Mouse (Mus musculus) gastrocnemius, postnatal 14 days (tissue): ENCODE results near the gene Pex11b. TPM values are rescaled to one million over a fixed set of nuclear protein-coding genes. Genes with fewer than 3 reads are reported as not detected.

Experiments
- total RNA-seq, 2 experiments: library from RNA; stranded (reverse); gene quantifications; 2 replicates each; pipeline ENCODE4 v1.2.3; 2021

Pex11b gene
- total RNA-seq, 2 experiments from 2014 or later, result 22.3 to 22.4 TPM

Other genes starting within 250 kb of the Pex11b start
- gene BC107364, start 183.1 kb upstream of the Pex11b start, total RNA-seq, result not detected
- gene Hfe2, start 110.2 kb upstream of the Pex11b start, total RNA-seq, result 100 to 1,000 TPM; 460 to 465 TPM
- 100 to 1,000 TPM; 288 to 458 TPM for gene Txnip, start 77.4 kb upstream of the Pex11b start, total RNA-seq
- 1 to 10 TPM; 1.2 to 1.5 TPM for gene Gm16253, start 58.4 kb upstream of the Pex11b start, total RNA-seq
- gene Polr3gl, start 41.2 kb upstream of the Pex11b start, total RNA-seq, result 10 to 100 TPM; 30.3 to 34.0 TPM
- gene Ankrd34a, start 38.7 kb upstream of the Pex11b start, total RNA-seq, result 1 to 10 TPM in 1 of 2 experiments, under 1 TPM in 1; 0.66 to 1.9 TPM
- 10 to 100 TPM; 13.6 to 16.4 TPM for gene Lix1l, start 34.2 kb upstream of the Pex11b start, total RNA-seq
- 10 to 100 TPM; 36.6 to 44.1 TPM for gene Rbm8a, start 5.4 kb upstream of the Pex11b start, total RNA-seq
- gene Gm42957, start 98 bp downstream of the Pex11b start, total RNA-seq, result under 1 TPM; 0.13 to 0.25 TPM
- gene Itga10, start 10.2 kb downstream of the Pex11b start, total RNA-seq, result 1 to 10 TPM; 2.9 to 3.0 TPM
- 1 to 10 TPM; 1.0 to 2.3 TPM for gene Ankrd35, start 34.8 kb downstream of the Pex11b start, total RNA-seq
- 10 to 100 TPM; 10.4 to 12.1 TPM for gene Pias3, start 61.0 kb downstream of the Pex11b start, total RNA-seq
- gene Nudt17, start 73.2 kb downstream of the Pex11b start, total RNA-seq, result under 1 TPM; 0.96 to 1.00 TPM
- gene Polr3c, start 92.3 kb downstream of the Pex11b start, total RNA-seq, result 10 to 100 TPM; 16.0 to 18.7 TPM
- 10 to 100 TPM; 53.8 to 89.7 TPM for gene Rnf115, start 92.3 kb downstream of the Pex11b start, total RNA-seq
- gene Pdzk1, start 193.9 kb downstream of the Pex11b start, total RNA-seq, result not detected
- gene Cd160, start 194.0 kb downstream of the Pex11b start, total RNA-seq, result not detected